Mouse (Mus musculus) left cerebral cortex, postnatal 25 days (tissue): ENCODE data around the gene Tmem108. TPM values are rescaled to one million over a fixed set of nuclear protein-coding genes. Genes with fewer than 3 reads are reported as not detected.

Experiments
- DNase-seq, 2 experiments: peaks; one replicate each; pipeline ENCODE4 v3.0.0; 2022; ENCODE audit warnings: low spot score in 2 of 2, mixed read lengths in 1 of 2
- intact Hi-C: fragments of 180-260 bp; cut with DNase I; formaldehyde crosslinking; loops from one replicate; pipeline ENCODE4 v1.15.1; 2025
- total RNA-seq, 2 experiments: library from RNA; stranded (reverse); gene quantifications; 2 replicates each; pipeline ENCODE4 v1.2.3; 2021

Gene Tmem108
- total RNA-seq, 2 experiments from 2014 or later, result 30.4 to 31.4 TPM

- intact Hi-C loops, result no loop called here
- peak in 1 of 2 experiments; percentile 58 for DNase-seq
Measured at GRCm38 (mm10) chr9:103538047-103538816, 223.4 kb downstream of the Tmem108 start.

- no peak for DNase-seq
- intact Hi-C loops, result no loop called here
Measured at GRCm38 (mm10) chr9:103536059-103536634, 225.5 kb downstream of the Tmem108 start.

DNA sequence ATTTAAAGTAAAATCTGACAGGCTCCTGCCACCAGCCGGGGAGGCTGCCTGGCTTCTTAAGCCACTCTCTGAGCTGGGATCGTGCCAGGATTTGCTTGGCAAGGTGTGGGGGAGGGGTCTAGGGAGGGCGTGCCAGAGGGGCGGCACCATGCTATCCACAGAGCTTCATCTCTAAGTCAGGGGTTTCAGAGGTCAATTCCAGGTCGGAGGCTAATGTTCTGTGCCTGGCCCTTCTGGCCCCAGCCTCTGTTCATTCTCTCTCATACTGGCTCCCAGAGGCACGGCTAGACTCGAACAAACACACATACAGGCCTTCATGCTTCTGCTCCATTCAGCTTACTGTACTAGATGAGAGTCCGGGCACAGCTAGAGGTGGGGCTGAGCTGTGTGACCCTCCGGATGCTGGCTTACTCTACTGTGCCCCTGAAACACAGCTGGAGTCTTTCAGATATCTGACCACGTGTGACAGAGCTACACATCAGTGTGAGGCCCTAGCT lies 236.5 kb downstream of the Tmem108 start:
- no peak for DNase-seq
- intact Hi-C loops, result no loop called here

DNA sequence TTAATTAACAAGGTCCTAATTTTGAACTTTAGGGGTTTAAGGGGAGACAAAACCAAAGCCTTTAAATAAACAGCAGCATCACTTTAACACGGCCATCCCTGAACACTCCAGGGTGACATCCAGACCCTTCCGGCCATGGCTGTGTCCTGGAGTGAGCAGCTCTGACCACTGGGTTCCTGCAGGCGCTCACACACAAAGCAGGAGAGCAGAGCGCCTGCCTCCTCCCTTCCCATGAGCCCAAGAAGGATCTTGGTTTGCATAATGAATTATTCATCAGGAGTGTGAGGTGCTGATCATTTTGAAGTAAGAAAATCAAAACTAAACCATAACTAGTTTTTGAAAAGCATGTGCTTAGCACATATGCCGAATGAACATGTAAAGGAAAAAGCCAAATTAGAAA lies 237.0 kb downstream of the Tmem108 start:
- DNase-seq, result peak in 1 of 2 experiments; percentile 48
- intact Hi-C loops, result no loop called here

- intact Hi-C loops, result no loop called here
- DNase-seq, result peak in 1 of 2 experiments; percentile 42
Measured at GRCm38 (mm10) chr9:103523742-103524403, 237.8 kb downstream of the Tmem108 start.

GRCm38 (mm10) chr9:103523008-103523407 lies 238.6 kb downstream of the Tmem108 start:
- intact Hi-C loops, result no loop called here

GRCm38 (mm10) chr9:103513884-103514283 lies 247.8 kb downstream of the Tmem108 start:
- intact Hi-C loops, result no loop called here
- DNase-seq, result no peak

More at GRCm38 (mm10) chr9:103523008-103523407, 238.6 kb downstream of the Tmem108 start:
- DNase-seq, result no peak

- no peak for DNase-seq
- intact Hi-C loops, result no loop called here
Measured at GRCm38 (mm10) chr9:103512257-103512656, 249.4 kb downstream of the Tmem108 start.

DNA sequence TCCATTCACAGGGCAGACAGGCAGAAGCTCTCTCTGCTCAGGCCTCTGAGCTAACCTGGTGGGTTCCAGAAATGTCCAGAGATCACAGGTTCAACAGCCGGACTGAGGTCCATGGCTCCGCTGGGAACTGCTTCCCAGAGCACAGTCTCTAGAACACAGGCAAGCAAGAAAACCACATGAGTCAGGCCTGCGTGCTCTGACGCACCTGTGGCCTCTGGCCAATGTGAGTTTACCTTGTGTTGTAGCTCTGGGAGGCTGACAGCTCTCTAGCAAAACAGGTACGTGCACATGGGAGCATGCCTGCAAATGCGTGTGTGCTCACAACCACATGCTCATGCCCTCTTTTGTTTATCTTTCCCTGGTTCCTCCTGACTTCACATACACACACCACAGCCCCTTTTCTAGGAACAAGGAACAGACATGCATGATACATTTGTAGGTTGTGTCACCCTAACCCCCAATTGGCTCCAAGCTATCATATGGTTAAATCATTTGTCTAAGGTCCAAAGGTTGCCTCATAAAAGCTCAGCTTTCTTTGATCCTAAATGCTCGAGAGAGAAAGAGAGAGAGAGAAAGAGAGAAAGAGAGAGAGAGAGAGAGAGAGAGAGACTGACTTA lies 254.6 kb downstream of the Tmem108 start:
- intact Hi-C loops, result no loop called here

GRCm38 (mm10) chr9:103505067-103505466 lies 256.6 kb downstream of the Tmem108 start:
- intact Hi-C loops, result loop anchor here (2.0 kb wide), 1 partner anchor 44 kb away; no protein-coding TSS in a partner anchor
- no peak for DNase-seq

More for the DNA sequence above, 254.6 kb downstream of the Tmem108 start:
- DNase-seq, result no peak

- intact Hi-C loops, result loop anchor here (2.0 to 5.0 kb wide), 2 partner anchors 44 to 93 kb away; no protein-coding TSS in a partner anchor
- DNase-seq, result peak in 1 of 2 experiments; percentile 78
Measured at GRCm38 (mm10) chr9:103504646-103505045, 257.0 kb downstream of the Tmem108 start.

GRCm38 (mm10) chr9:103503586-103504298 lies 257.9 kb downstream of the Tmem108 start:
- intact Hi-C loops, result loop anchor here (2.0 to 5.0 kb wide), 2 partner anchors 45 to 94 kb away; no protein-coding TSS in a partner anchor
- no peak for DNase-seq

GRCm38 (mm10) chr9:103502655-103503054 lies 259.0 kb downstream of the Tmem108 start:
- intact Hi-C loops, result loop anchor here (5.0 kb wide), 1 partner anchor 95 kb away; no protein-coding TSS in a partner anchor
- no peak for DNase-seq

DNA sequence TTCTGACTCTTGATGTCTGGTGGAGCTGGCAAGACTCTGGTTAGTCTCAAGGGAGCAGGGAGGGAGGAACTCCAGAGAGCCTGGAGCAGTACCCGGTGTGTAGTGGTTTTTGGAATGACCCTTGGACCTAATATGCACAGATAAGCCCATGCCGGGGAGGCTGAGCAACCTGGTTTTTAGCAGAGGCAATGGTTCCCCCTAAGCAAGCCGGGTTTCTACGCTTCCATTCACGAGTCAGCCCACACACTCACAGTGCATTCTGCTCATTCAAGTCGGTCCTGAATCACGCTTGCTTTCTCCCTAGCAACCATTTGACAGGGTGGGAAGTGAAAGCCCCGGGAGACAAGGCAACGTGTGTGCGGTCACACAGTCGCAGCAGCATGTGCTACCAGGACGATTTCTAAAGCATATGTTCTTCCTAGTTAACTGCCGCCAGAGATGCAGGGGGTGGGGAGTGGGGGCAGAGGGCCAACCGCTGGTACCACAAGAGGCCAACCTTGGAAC lies 259.7 kb downstream of the Tmem108 start:
- intact Hi-C loops, result loop anchor here (5.0 kb wide), 1 partner anchor 95 kb away; no protein-coding TSS in a partner anchor
- peak; percentile 75 to 93 for DNase-seq

GRCm38 (mm10) chr9:103499366-103499765 lies 262.3 kb downstream of the Tmem108 start:
- DNase-seq, result no peak
- intact Hi-C loops, result no loop called here

- DNase-seq, result no peak
- intact Hi-C loops, result no loop called here
Measured at GRCm38 (mm10) chr9:103498699-103499098, 262.9 kb downstream of the Tmem108 start.

DNA sequence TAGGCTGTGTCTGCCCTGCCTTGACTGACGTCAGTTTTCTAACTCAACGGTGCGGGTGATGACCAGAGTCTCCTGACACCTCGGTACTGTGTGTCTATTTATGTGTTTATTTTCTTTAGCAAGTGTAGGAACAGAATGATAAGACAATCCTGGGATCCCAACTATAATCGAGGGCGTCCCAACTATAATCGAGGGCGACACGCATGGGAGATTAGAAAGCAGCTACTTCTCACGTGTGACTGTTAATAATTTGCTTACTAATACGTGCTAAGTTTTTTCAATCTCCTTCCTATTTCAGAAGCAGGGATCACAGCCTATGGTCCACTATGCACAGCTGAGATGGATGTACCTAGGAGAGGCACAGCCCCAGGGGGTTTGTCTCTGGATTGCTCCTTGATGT lies 266.2 kb downstream of the Tmem108 start:
- intact Hi-C loops, result loop anchor here (2.0 kb wide), 2 partner anchors 129 to 263 kb away; no protein-coding TSS in a partner anchor
- no peak for DNase-seq

GRCm38 (mm10) chr9:103494346-103495020 lies 267.2 kb downstream of the Tmem108 start:
- intact Hi-C loops, result loop anchor here (2.0 to 5.0 kb wide), 3 partner anchors 108 to 264 kb away; no protein-coding TSS in a partner anchor
- peak; percentile 78 to 87 for DNase-seq
